Mouse (Mus musculus) frontal cortex, adult 2 months (tissue): Measurements from ENCODE around the gene Gm1604a. TPM values are rescaled to one million over a fixed set of nuclear protein-coding genes. Genes with fewer than 3 reads are reported as not detected.

Experiments used
- polyA plus RNA-seq: library from polyadenylated mRNA; depleted of rRNA; stranded (reverse); fragments of >200 nt; gene quantifications from 2 replicates; pipeline ENCODE4 v1.2.3, GENCODE M21; 2012; rRNA removed

The Gm1604a gene
- polyA plus RNA-seq, 1 experiment: 1.8 TPM

Other genes starting within 250 kb of the Gm1604a start
- 49.8 and 53.9 TPM in 2 replicates for gene Ezr, start 242.8 kb upstream of the Gm1604a start, polyA plus RNA-seq
- gene Rsph3b, start 76.9 kb upstream of the Gm1604a start, polyA plus RNA-seq: 30.5 and 31.6 TPM in 2 replicates
- 32.2 and 36.4 TPM in 2 replicates for gene Tagap1, start 64.4 kb upstream of the Gm1604a start, polyA plus RNA-seq
- gene Rnaset2b, start 54.9 kb upstream of the Gm1604a start, polyA plus RNA-seq: 87.7 and 109 TPM in 2 replicates
- 1.1 and 1.3 TPM in 2 replicates for gene Gm49721, start 46.7 kb upstream of the Gm1604a start, polyA plus RNA-seq
- gene Rps6ka2, start 144.5 kb downstream of the Gm1604a start, polyA plus RNA-seq: 40.8 and 44.1 TPM in 2 replicates